Mouse (Mus musculus): Measurements from ENCODE around the gene Cnot6. TPM values are rescaled to one million over a fixed set of nuclear protein-coding genes. Genes with fewer than 3 reads are reported as not detected.

The Cnot6 gene
- 34.8 and 35.9 TPM in 2 replicates for polyA plus RNA-seq (2014; fragmentation: Nextera tagmentation; extraction: Ambion mirVana)

DNA sequence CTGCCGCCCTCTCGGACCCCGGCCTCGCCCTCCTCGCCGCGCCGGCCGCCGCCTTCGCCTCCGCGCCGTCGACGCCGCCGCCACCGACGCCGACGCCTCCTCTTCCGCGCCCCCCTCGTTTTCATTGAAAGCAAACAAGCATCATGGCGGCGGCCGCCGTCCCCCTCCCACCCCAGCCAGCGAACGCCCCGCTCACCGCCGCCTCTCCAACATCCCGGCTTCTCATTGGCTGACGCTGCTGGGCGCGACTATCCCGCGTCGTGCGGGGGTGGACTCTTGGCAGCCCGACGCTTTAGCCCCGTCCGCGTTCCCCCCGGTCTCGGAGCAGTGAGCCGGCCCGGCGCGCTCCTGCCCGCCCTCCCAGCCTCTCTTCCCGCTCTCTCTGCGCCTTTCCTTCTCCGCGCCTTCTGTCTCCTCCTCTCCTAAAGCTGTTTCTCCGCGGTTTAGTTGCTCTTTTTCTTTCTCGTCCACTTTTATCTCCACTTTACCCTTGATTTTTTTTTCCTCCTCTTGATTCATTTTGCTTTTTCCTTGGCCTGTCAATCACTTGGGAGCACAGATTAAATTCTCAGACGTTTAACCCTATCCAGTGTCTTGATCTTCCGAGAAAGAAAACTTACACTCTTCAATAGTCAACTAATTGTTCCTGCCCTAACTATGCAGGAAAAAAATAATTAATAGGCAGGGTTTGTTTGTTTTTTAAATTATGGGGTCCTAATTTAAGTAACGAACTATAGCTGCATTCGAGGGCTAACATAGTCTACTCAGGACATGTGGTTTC, at the start of gene Cnot6:
Cnot6 (minus strand) TSS at position 169 of the 781 bp plus-strand sequence.
- Histone ChIP-seq H3K9ac (ENCODE audit: low read depth, low read length) (peak within 1 kb of the TSS; percentile 98), H3K27ac (ENCODE audit: low read depth, low read length) (peak within 1 kb of the TSS; percentile 97), H3K36me3 (ENCODE audit: control insufficient read depth, insufficient read depth, low read length) (no peaks in the 10 kb centered on the region), H3K4me2 (peak within 1 kb of the TSS; percentile 84), H3K9me3 (ENCODE audit: control insufficient read depth, low read length) (no peaks in the 10 kb centered on the region), H3K4me3 (ENCODE audit: low read depth, low read length) (peak within 1 kb of the TSS; percentile 95), H3K4me1 (replicated peaks; ENCODE audit: control insufficient read depth, insufficient read depth, low read length) (peaks cover 28% of the 10 kb centered on the region), H3K27me3 (replicated peaks; ENCODE audit: control insufficient read depth, insufficient read depth, low read length) (no peaks in the 10 kb centered on the region)
- ATAC-seq (replicated peaks; ENCODE audit: low FRiP score), result peak; percentile 94
- peak; percentile 100 for DNase-seq (ENCODE audit: low spot score)
- under 1% methylated on average over 64 of the region's 65 CpGs for WGBS

DNA sequence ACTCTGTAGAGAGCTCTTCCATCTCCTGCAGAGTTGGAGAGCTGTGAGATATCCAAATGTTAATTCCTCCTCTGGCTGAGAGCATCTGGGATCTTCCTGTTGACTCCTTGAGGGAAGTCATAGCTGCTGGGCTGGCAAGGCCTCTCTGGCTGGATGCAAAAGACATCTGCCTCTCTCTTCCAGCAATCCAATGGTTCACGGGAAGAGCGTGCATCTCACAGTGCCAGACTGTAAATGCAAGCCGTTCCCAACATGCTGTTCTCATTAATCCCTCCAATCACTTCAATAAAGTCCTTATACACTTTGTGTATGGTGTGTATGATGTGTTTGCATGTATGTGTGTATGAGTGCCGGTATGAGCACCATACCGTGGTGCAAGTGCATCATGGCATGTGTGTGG, 48.6 kb upstream of the Cnot6 start:
- Histone ChIP-seq H3K9ac (ENCODE audit: low read depth, low read length) (no peak overlapping the region), H3K27ac (ENCODE audit: low read depth, low read length) (no peak overlapping the region), H3K4me3 (ENCODE audit: low read depth, low read length) (no peak overlapping the region), H3K4me1 (replicated peaks; ENCODE audit: control insufficient read depth, insufficient read depth, low read length) (peaks cover 13% of the 10 kb centered on the region), H3K4me2 (no peak overlapping the region), H3K9me3 (ENCODE audit: control insufficient read depth, low read length) (no peaks in the 10 kb centered on the region), H3K27me3 (replicated peaks; ENCODE audit: control insufficient read depth, insufficient read depth, low read length) (no peaks in the 10 kb centered on the region), H3K36me3 (ENCODE audit: control insufficient read depth, insufficient read depth, low read length) (no peaks in the 10 kb centered on the region)
- no peak for ATAC-seq (replicated peaks; ENCODE audit: low FRiP score)
- no peak for DNase-seq (ENCODE audit: low spot score)
- WGBS, result 88% methylated on average over 5 of the region's 5 CpGs

DNA sequence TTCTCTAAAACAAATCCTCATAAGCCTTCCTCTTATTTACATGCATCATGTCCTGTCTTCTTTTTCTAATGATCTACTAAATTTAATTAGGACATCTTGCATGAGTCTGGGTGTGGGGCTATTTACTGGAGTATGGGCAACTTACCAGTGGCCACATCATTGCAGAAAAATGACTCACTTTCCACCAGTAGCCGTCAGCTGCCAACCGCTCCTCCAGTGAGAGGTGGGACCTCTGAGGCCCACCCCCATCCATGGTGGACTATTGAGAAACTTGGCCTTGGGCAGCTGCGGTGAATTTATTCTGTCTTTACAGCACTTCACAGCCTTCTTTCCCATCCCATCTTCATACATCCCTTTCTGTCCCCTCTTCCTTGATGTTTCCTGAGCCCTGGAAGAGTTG, 45.6 kb upstream of the Cnot6 start:
- ATAC-seq (replicated peaks; ENCODE audit: low FRiP score), result no peak
- WGBS, result 79% methylated on average over 3 of the region's 3 CpGs
- H3K9me3 ChIP-seq (ENCODE audit: control insufficient read depth, low read length), result no peaks in the 10 kb centered on the region
- no peak overlapping the region for H3K9ac ChIP-seq (ENCODE audit: low read depth, low read length)
- no peak overlapping the region for H3K4me3 ChIP-seq (ENCODE audit: low read depth, low read length)
- H3K27ac ChIP-seq (ENCODE audit: low read depth, low read length), result no peak overlapping the region
- H3K4me2 ChIP-seq, result no peak overlapping the region
- H3K4me1 ChIP-seq (replicated peaks; ENCODE audit: control insufficient read depth, insufficient read depth, low read length), result no peaks in the 10 kb centered on the region; the same call in 1 of the 2 replicates
- H3K36me3 ChIP-seq (ENCODE audit: control insufficient read depth, insufficient read depth, low read length), result no peaks in the 10 kb centered on the region
- H3K27me3 ChIP-seq (replicated peaks; ENCODE audit: control insufficient read depth, insufficient read depth, low read length), result no peaks in the 10 kb centered on the region
- no peak for DNase-seq (ENCODE audit: low spot score)

DNA sequence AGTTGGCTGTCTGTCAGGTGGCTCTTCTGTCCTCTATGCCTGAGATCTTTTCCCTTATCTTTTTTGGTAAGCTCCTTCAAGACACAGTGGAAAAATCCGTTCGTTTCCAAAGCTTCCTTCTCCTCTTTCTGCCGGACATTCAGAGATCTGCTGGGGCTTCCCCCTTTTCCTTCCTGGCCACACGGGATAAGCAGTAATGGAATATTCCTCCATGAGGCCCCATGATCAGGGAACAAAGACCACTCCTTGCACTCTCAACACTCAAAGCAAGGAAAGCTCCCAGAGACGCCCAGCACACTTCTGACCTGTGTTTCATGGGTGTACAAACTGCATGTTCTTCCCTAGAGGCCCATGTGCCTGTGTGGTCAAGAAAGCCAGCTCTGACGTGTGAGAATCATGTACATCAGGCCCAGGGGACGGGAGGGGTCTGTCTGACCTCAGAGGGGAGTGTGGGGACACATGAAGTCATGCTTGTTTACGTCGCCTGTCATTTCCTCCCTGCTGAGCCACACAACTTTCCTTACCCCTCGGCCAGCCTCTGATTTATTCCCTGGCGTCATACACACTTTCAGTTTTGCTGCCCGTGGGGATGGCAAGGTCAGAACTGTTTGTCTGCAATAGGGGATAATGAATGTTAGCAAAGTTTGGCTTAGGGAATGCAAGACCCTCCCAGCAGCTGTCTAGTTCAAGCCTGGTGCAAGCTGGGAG, 42.6 kb upstream of the Cnot6 start:
- Histone ChIP-seq H3K9ac (ENCODE audit: low read depth, low read length) (no peak overlapping the region), H3K4me1 (replicated peaks; ENCODE audit: control insufficient read depth, insufficient read depth, low read length) (no peaks in the 10 kb centered on the region; the same call in 1 of the 2 replicates), H3K36me3 (ENCODE audit: control insufficient read depth, insufficient read depth, low read length) (no peaks in the 10 kb centered on the region), H3K9me3 (ENCODE audit: control insufficient read depth, low read length) (no peaks in the 10 kb centered on the region), H3K27me3 (replicated peaks; ENCODE audit: control insufficient read depth, insufficient read depth, low read length) (no peaks in the 10 kb centered on the region), H3K4me3 (ENCODE audit: low read depth, low read length) (no peak overlapping the region), H3K27ac (ENCODE audit: low read depth, low read length) (no peak overlapping the region), H3K4me2 (no peak overlapping the region)
- no peak for DNase-seq (ENCODE audit: low spot score)
- 45% methylated on average over 12 of the region's 12 CpGs for WGBS
- ATAC-seq (replicated peaks; ENCODE audit: low FRiP score), result no peak

DNA sequence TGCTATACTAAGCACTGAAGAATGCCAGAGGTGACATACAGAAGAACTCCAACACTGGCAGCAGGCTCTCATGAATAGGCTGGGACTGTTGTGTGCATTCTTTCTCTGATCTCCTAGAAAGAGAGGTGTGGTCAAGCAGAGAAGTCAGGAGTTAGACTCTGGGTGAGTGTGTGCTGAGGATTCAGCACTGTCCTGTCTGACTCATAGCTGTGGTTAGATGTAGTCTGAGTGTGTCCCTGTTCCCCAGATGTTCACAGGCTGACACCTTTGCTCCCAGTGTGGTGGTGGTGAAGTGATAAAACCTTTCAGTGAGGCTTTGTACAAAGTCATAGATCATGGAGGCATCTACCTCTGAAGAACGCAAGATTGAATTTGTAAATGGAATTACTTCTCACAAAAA, 34.2 kb upstream of the Cnot6 start:
- WGBS, result 84% methylated on average over 1 of the region's 1 CpGs
- Histone ChIP-seq H3K4me1 (replicated peaks; ENCODE audit: control insufficient read depth, insufficient read depth, low read length) (no peaks in the 10 kb centered on the region), H3K36me3 (ENCODE audit: control insufficient read depth, insufficient read depth, low read length) (no peaks in the 10 kb centered on the region), H3K9ac (ENCODE audit: low read depth, low read length) (no peak overlapping the region), H3K9me3 (ENCODE audit: control insufficient read depth, low read length) (peaks cover 3% of the 10 kb centered on the region; the same call in 1 of the 2 replicates), H3K27ac (ENCODE audit: low read depth, low read length) (no peak overlapping the region), H3K4me2 (no peak overlapping the region), H3K27me3 (replicated peaks; ENCODE audit: control insufficient read depth, insufficient read depth, low read length) (peaks cover 3% of the 10 kb centered on the region; the same call in 1 of the 2 replicates), H3K4me3 (ENCODE audit: low read depth, low read length) (no peak overlapping the region)
- no peak for ATAC-seq (replicated peaks; ENCODE audit: low FRiP score)
- DNase-seq (ENCODE audit: low spot score), result no peak

DNA sequence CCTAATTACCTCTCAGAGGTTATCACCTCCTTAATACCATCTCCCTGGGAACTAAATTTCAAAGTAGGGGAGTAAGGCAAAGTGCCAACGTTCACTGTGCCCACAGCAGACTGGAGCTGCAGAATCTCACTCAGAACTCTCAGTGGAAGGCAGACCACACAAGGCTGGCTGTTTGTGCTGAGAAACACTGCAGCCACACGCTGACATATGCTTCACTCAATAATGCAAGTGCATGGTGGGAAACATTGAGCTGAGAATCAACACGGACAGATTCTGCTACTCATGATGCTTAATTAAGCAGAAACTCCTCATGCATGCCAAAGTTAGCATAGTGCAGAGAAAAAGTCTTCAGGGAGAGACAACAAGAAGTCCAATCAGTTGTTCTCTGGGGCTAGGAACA, 33.3 kb upstream of the Cnot6 start:
- 70% methylated on average over 3 of the region's 3 CpGs for WGBS
- Histone ChIP-seq H3K4me2 (no peak overlapping the region), H3K9me3 (ENCODE audit: control insufficient read depth, low read length) (peaks cover 3% of the 10 kb centered on the region; the same call in 1 of the 2 replicates), H3K27ac (ENCODE audit: low read depth, low read length) (no peak overlapping the region), H3K4me1 (replicated peaks; ENCODE audit: control insufficient read depth, insufficient read depth, low read length) (no peaks in the 10 kb centered on the region), H3K9ac (ENCODE audit: low read depth, low read length) (no peak overlapping the region), H3K4me3 (ENCODE audit: low read depth, low read length) (no peak overlapping the region), H3K27me3 (replicated peaks; ENCODE audit: control insufficient read depth, insufficient read depth, low read length) (peaks cover 3% of the 10 kb centered on the region; the same call in 1 of the 2 replicates), H3K36me3 (ENCODE audit: control insufficient read depth, insufficient read depth, low read length) (no peaks in the 10 kb centered on the region)
- ATAC-seq (replicated peaks; ENCODE audit: low FRiP score) (no peak), DNase-seq (ENCODE audit: low spot score) (no peak)

DNA sequence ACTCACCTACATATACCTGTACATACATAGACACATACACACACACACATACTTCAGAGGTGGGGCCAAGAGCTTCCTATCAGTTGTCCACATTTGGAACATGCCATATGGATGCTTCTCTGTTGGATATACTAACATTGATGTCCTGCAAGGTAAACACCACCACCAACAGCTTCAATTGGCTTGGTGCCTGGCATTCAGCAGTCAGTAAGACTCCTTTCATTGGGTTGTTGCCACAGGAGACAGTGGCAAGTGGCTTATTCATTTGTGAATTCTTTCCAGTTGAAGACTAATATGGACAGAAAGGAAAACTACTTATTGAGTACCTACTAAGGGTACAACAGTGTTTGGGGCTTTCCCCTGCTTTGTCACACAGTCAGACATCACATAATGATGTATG, 32.5 kb upstream of the Cnot6 start:
- H3K27me3 ChIP-seq (replicated peaks; ENCODE audit: control insufficient read depth, insufficient read depth, low read length), result peaks cover 3% of the 10 kb centered on the region; the same call in 1 of the 2 replicates
- peaks cover 3% of the 10 kb centered on the region; the same call in 1 of the 2 replicates for H3K9me3 ChIP-seq (ENCODE audit: control insufficient read depth, low read length)
- no peak overlapping the region for H3K9ac ChIP-seq (ENCODE audit: low read depth, low read length)
- H3K4me1 ChIP-seq (replicated peaks; ENCODE audit: control insufficient read depth, insufficient read depth, low read length), result no peaks in the 10 kb centered on the region
- H3K36me3 ChIP-seq (ENCODE audit: control insufficient read depth, insufficient read depth, low read length), result no peaks in the 10 kb centered on the region
- ATAC-seq (replicated peaks; ENCODE audit: low FRiP score), result no peak
- no peak for DNase-seq (ENCODE audit: low spot score)
- no peak overlapping the region for H3K27ac ChIP-seq (ENCODE audit: low read depth, low read length)
- H3K4me3 ChIP-seq (ENCODE audit: low read depth, low read length), result no peak overlapping the region
- no peak overlapping the region for H3K4me2 ChIP-seq

DNA sequence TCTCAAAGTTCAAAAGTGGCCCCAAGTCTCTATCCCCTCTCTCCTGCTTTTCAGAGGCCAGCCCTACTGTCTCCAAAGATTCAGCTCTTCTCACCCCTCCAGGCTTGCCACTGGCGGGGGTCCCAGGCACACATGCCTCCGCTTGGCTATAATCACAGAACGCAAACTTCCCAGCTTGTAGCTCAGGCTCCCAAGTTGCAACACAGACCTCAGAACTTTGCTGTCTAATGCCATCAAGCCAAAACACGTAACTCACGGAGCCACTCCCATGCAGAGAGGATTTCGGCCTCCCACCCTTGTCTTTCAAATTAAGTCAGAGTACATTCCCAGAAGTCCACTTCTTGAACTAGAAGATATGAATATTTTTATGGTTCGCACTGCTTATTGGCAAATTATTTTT, 31.1 kb upstream of the Cnot6 start:
- no peak overlapping the region for H3K9ac ChIP-seq (ENCODE audit: low read depth, low read length)
- no peaks in the 10 kb centered on the region for H3K36me3 ChIP-seq (ENCODE audit: control insufficient read depth, insufficient read depth, low read length)
- DNase-seq (ENCODE audit: low spot score) (no peak), ATAC-seq (replicated peaks; ENCODE audit: low FRiP score) (no peak)
- 85% methylated on average over 7 of the region's 7 CpGs for WGBS
- H3K9me3 ChIP-seq (ENCODE audit: control insufficient read depth, low read length), result peaks cover 3% of the 10 kb centered on the region; the same call in 1 of the 2 replicates
- H3K27me3 ChIP-seq (replicated peaks; ENCODE audit: control insufficient read depth, insufficient read depth, low read length), result peaks cover 3% of the 10 kb centered on the region; the same call in 1 of the 2 replicates
- H3K27ac ChIP-seq (ENCODE audit: low read depth, low read length), result no peak overlapping the region
- no peak overlapping the region for H3K4me3 ChIP-seq (ENCODE audit: low read depth, low read length)
- no peak overlapping the region for H3K4me2 ChIP-seq
- H3K4me1 ChIP-seq (replicated peaks; ENCODE audit: control insufficient read depth, insufficient read depth, low read length), result no peaks in the 10 kb centered on the region

Measured in liver, embryonic 11.5 days (tissue).